Mouse (Mus musculus) E14TG2a.4 (cell line): ENCODE measurements around the gene Cdc42bpb.

Experiments used
- CTCF ChIP-seq: conservative IDR thresholded peaks from 2 replicates; pipeline ENCODE4 v1.5.1; 2014; ENCODE audit warnings: low read length
- NANOG ChIP-seq: IDR thresholded peaks from 2 replicates; pipeline ENCODE4 v1.6.1; 2014; ENCODE audit warnings: borderline replicate concordance, low read length, mixed read lengths
- POU5F1 ChIP-seq: IDR thresholded peaks from 2 replicates; pipeline ENCODE4 v1.6.1; 2014; ENCODE audit warnings: low read length, borderline replicate concordance

GRCm38 (mm10) chr12:111376826-111377331, 639 bp downstream of the Cdc42bpb start:
- no peak for TF ChIP-seq CTCF
- TF ChIP-seq POU5F1 = no peak
- TF ChIP-seq NANOG = no peak
